Mouse (Mus musculus) forebrain, embryonic 11.5 days (tissue): ENCODE measurements around the gene Slc35f6. TPM values are rescaled to one million over a fixed set of nuclear protein-coding genes. Genes with fewer than 3 reads are reported as not detected.

ENCODE experiments used
- ATAC-seq: fragments of 200-750 bp; cut with Nextera tagmentation; replicated peaks from 2 replicates; pipeline ENCODE4 v1.8.0; 2017; ENCODE audit warnings: moderate TSS enrichment; ENCODE audit not compliant: low FRiP score
- DNase-seq: peaks from one replicate; pipeline ENCODE4 v3.0.0-alpha.2; 2017; ENCODE audit warnings: low spot score
- H3K27ac ChIP-seq: fragments of 300-500 bp; sonication (generic); 2 replicates; pipeline ENCODE4 v1.5.1; 2014; ENCODE audit warnings: low read depth, low read length
- H3K27me3 ChIP-seq: fragments of 300-500 bp; sonication (generic); 2 replicates; pipeline ENCODE4 v1.6.1; 2014; ENCODE audit warnings: mild to moderate bottlenecking, low read length, mixed read lengths; ENCODE audit not compliant: control insufficient read depth, insufficient read depth
- H3K36me3 ChIP-seq: fragments of 300-500 bp; sonication (generic); 2 replicates; pipeline ENCODE4 v1.6.1; 2014; ENCODE audit warnings: mild to moderate bottlenecking, low read length, moderate library complexity, mixed read lengths; ENCODE audit not compliant: control insufficient read depth, insufficient read depth
- H3K4me1 ChIP-seq: fragments of 300-500 bp; sonication (generic); replicated peaks from 2 replicates; pipeline ENCODE4 v1.6.1; 2014; ENCODE audit warnings: low read length, mixed read lengths; ENCODE audit not compliant: control insufficient read depth, insufficient read depth
- H3K4me2 ChIP-seq: fragments of 300-500 bp; sonication (generic); 2 replicates; pipeline ENCODE4 v1.6.1; 2014; ENCODE audit warnings: low read depth, mild to moderate bottlenecking, low read length, moderate library complexity, mixed read lengths; ENCODE audit not compliant: severe bottlenecking
- H3K4me3 ChIP-seq: fragments of 300-500 bp; sonication (generic); 2 replicates; pipeline ENCODE4 v1.5.1; 2014; ENCODE audit warnings: low read depth, low read length
- H3K9ac ChIP-seq: fragments of 300-500 bp; sonication (generic); 2 replicates; pipeline ENCODE4 v1.6.1; 2014; ENCODE audit warnings: low read length
- H3K9me3 ChIP-seq: fragments of 300-500 bp; sonication (generic); 2 replicates; pipeline ENCODE4 v1.6.1; 2016; ENCODE audit warnings: low read length, mixed read lengths; ENCODE audit not compliant: control insufficient read depth
- WGBS: fragments of 180-500 bp; shearing (Covaris S2); extraction: QIAGEN DNeasy Blood & Tissue Kit; methylation state at CpG from one replicate; pipeline ENCODE4 v1.1.7; 2014; 5-methylcytosine and 5-hydroxymethylcytosine counted together
- polyA plus RNA-seq: library from polyadenylated mRNA; unstranded; fragments of >200 nt; fragmentation: Nextera tagmentation; extraction: Ambion mirVana; gene quantifications from 2 replicates; pipeline ENCODE4 v1.2.1, GENCODE M21; 2014

Gene Slc35f6
- polyA plus RNA-seq, 1 experiment from 2014 or later: 24.1 TPM

- Histone ChIP-seq H3K4me2 (no peak overlapping the region), H3K36me3 (no peaks in the 10 kb centered on the region), H3K27me3 (peaks cover 15% of the 10 kb centered on the region), H3K4me1 (peaks cover 3% of the 10 kb centered on the region), H3K4me3 (no peak overlapping the region), H3K27ac (no peak overlapping the region), H3K9me3 (no peaks in the 10 kb centered on the region), H3K9ac (no peak overlapping the region)
- no peak for ATAC-seq
- 49% methylated on average over 3 of the region's 3 CpGs for WGBS
- DNase-seq: no peak
These were observed 30.4 kb upstream of the Slc35f6 start for GRCm38 (mm10) chr5:30617357-30617756.

GRCm38 (mm10) chr5:30617851-30618250, 29.9 kb upstream of the Slc35f6 start:
- peaks cover 19% of the 10 kb centered on the region for H3K27me3 ChIP-seq
- H3K4me2 ChIP-seq: no peak overlapping the region
- H3K36me3 ChIP-seq: no peaks in the 10 kb centered on the region
- whole genome bisulfite sequencing: 27% methylated on average over 11 of the region's 11 CpGs
- DNase-seq: no peak
- no peak for ATAC-seq
- H3K9ac ChIP-seq: no peak overlapping the region
- no peak overlapping the region for H3K4me3 ChIP-seq
- no peaks in the 10 kb centered on the region for H3K9me3 ChIP-seq
- peaks cover 5% of the 10 kb centered on the region for H3K4me1 ChIP-seq
- H3K27ac ChIP-seq: no peak overlapping the region

GRCm38 (mm10) chr5:30618376-30619003, 29.2 kb upstream of the Slc35f6 start:
- H3K4me3 ChIP-seq: no peak overlapping the region
- H3K4me2 ChIP-seq: no peak overlapping the region
- ATAC-seq (no peak), DNase-seq (no peak)
- H3K36me3 ChIP-seq: no peaks in the 10 kb centered on the region
- peaks cover 5% of the 10 kb centered on the region for H3K4me1 ChIP-seq
- H3K27ac ChIP-seq: no peak overlapping the region
- H3K9me3 ChIP-seq: no peaks in the 10 kb centered on the region
- H3K9ac ChIP-seq: no peak overlapping the region
- WGBS: 84% methylated on average over 8 of the region's 8 CpGs
- H3K27me3 ChIP-seq: peaks cover 22% of the 10 kb centered on the region

- Histone ChIP-seq H3K4me3 (no peak overlapping the region), H3K27ac (no peak overlapping the region), H3K4me1 (peaks cover 5% of the 10 kb centered on the region), H3K36me3 (no peaks in the 10 kb centered on the region), H3K9ac (no peak overlapping the region), H3K9me3 (no peaks in the 10 kb centered on the region), H3K4me2 (no peak overlapping the region), H3K27me3 (peaks cover 22% of the 10 kb centered on the region)
- 57% methylated on average over 2 of the region's 2 CpGs for WGBS
- ATAC-seq (no peak), DNase-seq (no peak)
These were observed 28.5 kb upstream of the Slc35f6 start for GRCm38 (mm10) chr5:30619211-30619610.

GRCm38 (mm10) chr5:30620567-30620966, 27.2 kb upstream of the Slc35f6 start:
- no peak overlapping the region for H3K4me2 ChIP-seq
- H3K27ac ChIP-seq: no peak overlapping the region
- 96% methylated on average over 20 of the region's 20 CpGs for WGBS
- DNase-seq (no peak), ATAC-seq (no peak)
- peaks cover 22% of the 10 kb centered on the region for H3K27me3 ChIP-seq
- peaks cover 5% of the 10 kb centered on the region for H3K4me1 ChIP-seq
- no peak overlapping the region for H3K9ac ChIP-seq
- no peaks in the 10 kb centered on the region for H3K36me3 ChIP-seq
- no peaks in the 10 kb centered on the region for H3K9me3 ChIP-seq
- H3K4me3 ChIP-seq: no peak overlapping the region

- no peak overlapping the region for H3K4me2 ChIP-seq
- DNase-seq: no peak
These were observed 26.4 kb upstream of the Slc35f6 start for GRCm38 (mm10) chr5:30621211-30621790.

GRCm38 (mm10) chr5:30621844-30622176, 25.9 kb upstream of the Slc35f6 start:
- H3K36me3 ChIP-seq: no peaks in the 10 kb centered on the region
- H3K4me1 ChIP-seq: peaks cover 5% of the 10 kb centered on the region
- DNase-seq (peak; percentile 55), ATAC-seq (peak; percentile 10; the same call in 1 of the 2 replicates)
- H3K27me3 ChIP-seq: peaks cover 22% of the 10 kb centered on the region
- H3K4me2 ChIP-seq: peak overlapping the region; percentile 79; the same call in 1 of the 2 replicates
- no peak overlapping the region for H3K27ac ChIP-seq
- H3K9me3 ChIP-seq: no peaks in the 10 kb centered on the region
- WGBS: 49% methylated on average over 22 of the region's 22 CpGs
- peak overlapping the region; percentile 24; the same call in 1 of the 2 replicates for H3K9ac ChIP-seq
- H3K4me3 ChIP-seq: peak overlapping the region; percentile 38

More at GRCm38 (mm10) chr5:30621211-30621790, 26.4 kb upstream of the Slc35f6 start:
- Histone ChIP-seq H3K27ac (no peak overlapping the region), H3K4me3 (no peak overlapping the region), H3K4me1 (peaks cover 5% of the 10 kb centered on the region), H3K27me3 (peaks cover 22% of the 10 kb centered on the region), H3K36me3 (no peaks in the 10 kb centered on the region), H3K9me3 (no peaks in the 10 kb centered on the region), H3K9ac (no peak overlapping the region)
- no peak for ATAC-seq
- WGBS: 89% methylated on average over 9 of the region's 9 CpGs

- Histone ChIP-seq H3K9ac (peak overlapping the region; percentile 43), H3K36me3 (no peaks in the 10 kb centered on the region), H3K4me1 (peaks cover 5% of the 10 kb centered on the region), H3K27ac (no peak overlapping the region), H3K4me3 (peak overlapping the region; percentile 38), H3K27me3 (peaks cover 22% of the 10 kb centered on the region), H3K4me2 (peak overlapping the region; percentile 79), H3K9me3 (no peaks in the 10 kb centered on the region)
- 2% methylated on average over 69 of the region's 69 CpGs for WGBS
- DNase-seq: peak; percentile 74
- peak; percentile 56 for ATAC-seq
These were observed 25.4 kb upstream of the Slc35f6 start for GRCm38 (mm10) chr5:30622177-30622840.
